Mouse (Mus musculus): Measurements from ENCODE around the gene Cdh23. TPM values are rescaled to one million over a fixed set of nuclear protein-coding genes. Genes with fewer than 3 reads are reported as not detected.
A peak's percentile ranks its signal among the peaks of the same experiment; 100 is the strongest.

Gene Cdh23
- polyA plus RNA-seq, 1 experiment from 2014 or later, result 0.90 TPM

- Histone ChIP-seq H3K4me3 (no peak overlapping the region), H3K4me2 (replicated peaks) (no peak overlapping the region), H3K4me1 (0 out of 2 replicates have a peak, but pooled peaks cover 3% of the 10 kb centered on the region), H3K9me3 (peaks cover 16% of the 10 kb centered on the region), H3K27me3 (no peaks in the 10 kb centered on the region), H3K27ac (no peak overlapping the region), H3K36me3 (no peaks in the 10 kb centered on the region), H3K9ac (no peak overlapping the region)
- 66% methylated on average over 5 of the region's 5 CpGs for WGBS
- no peak for ATAC-seq (ENCODE audit: insufficient number of reproducible peaks, insufficient read depth, low FRiP score, low TSS enrichment)
These were observed 70.2 kb downstream of the Cdh23 start for GRCm38 (mm10) chr10:60626086-60626485.

- no peaks in the 10 kb centered on the region for H3K27me3 ChIP-seq
- no peak overlapping the region for H3K4me2 ChIP-seq (replicated peaks)
- H3K9ac ChIP-seq, result no peak overlapping the region
- ATAC-seq (ENCODE audit: insufficient number of reproducible peaks, insufficient read depth, low FRiP score, low TSS enrichment), result no peak
- H3K27ac ChIP-seq, result no peak overlapping the region
- WGBS, result 65% methylated on average over 3 of the region's 3 CpGs
- peaks cover 16% of the 10 kb centered on the region for H3K9me3 ChIP-seq
- H3K4me1 ChIP-seq, result 0 out of 2 replicates have a peak, but pooled peaks cover 3% of the 10 kb centered on the region
- no peak overlapping the region for H3K4me3 ChIP-seq
- no peaks in the 10 kb centered on the region for H3K36me3 ChIP-seq
These were observed 70.8 kb downstream of the Cdh23 start for GRCm38 (mm10) chr10:60625511-60625910.

GRCm38 (mm10) chr10:60624945-60625344 is 71.3 kb downstream of the Cdh23 start:
- Histone ChIP-seq H3K27ac (no peak overlapping the region), H3K9ac (no peak overlapping the region), H3K27me3 (no peaks in the 10 kb centered on the region), H3K4me2 (replicated peaks) (no peak overlapping the region), H3K4me1 (0 out of 2 replicates have a peak, but pooled peaks cover 3% of the 10 kb centered on the region), H3K36me3 (no peaks in the 10 kb centered on the region), H3K9me3 (peaks cover 12% of the 10 kb centered on the region), H3K4me3 (no peak overlapping the region)
- no peak for ATAC-seq (ENCODE audit: insufficient number of reproducible peaks, insufficient read depth, low FRiP score, low TSS enrichment)
- WGBS, result 55% methylated on average over 3 of the region's 3 CpGs

- H3K27me3 ChIP-seq, result no peaks in the 10 kb centered on the region
- H3K9ac ChIP-seq, result no peak overlapping the region
- 0 out of 2 replicates have a peak, but pooled peaks cover 3% of the 10 kb centered on the region for H3K4me1 ChIP-seq
- 45% methylated on average over 14 of the region's 14 CpGs for WGBS
- peaks cover 6% of the 10 kb centered on the region for H3K9me3 ChIP-seq
- ATAC-seq (ENCODE audit: insufficient number of reproducible peaks, insufficient read depth, low FRiP score, low TSS enrichment), result no peak
- H3K4me2 ChIP-seq (replicated peaks), result no peak overlapping the region
- no peak overlapping the region for H3K4me3 ChIP-seq
- no peak overlapping the region for H3K27ac ChIP-seq
- no peaks in the 10 kb centered on the region for H3K36me3 ChIP-seq
These were observed 72.0 kb downstream of the Cdh23 start for GRCm38 (mm10) chr10:60624217-60624708.

- H3K27ac ChIP-seq, result no peak overlapping the region
- H3K4me2 ChIP-seq (replicated peaks), result no peak overlapping the region
- no peaks in the 10 kb centered on the region for H3K27me3 ChIP-seq
- 74% methylated on average over 12 of the region's 12 CpGs for WGBS
- H3K36me3 ChIP-seq, result no peaks in the 10 kb centered on the region
- no peaks in the 10 kb centered on the region for H3K9me3 ChIP-seq
- H3K9ac ChIP-seq, result no peak overlapping the region
- H3K4me1 ChIP-seq, result 0 out of 2 replicates have a peak, but pooled peaks cover 3% of the 10 kb centered on the region
- H3K4me3 ChIP-seq, result no peak overlapping the region
- no peak for ATAC-seq (ENCODE audit: insufficient number of reproducible peaks, insufficient read depth, low FRiP score, low TSS enrichment)
These were observed 73.5 kb downstream of the Cdh23 start for GRCm38 (mm10) chr10:60622836-60623235.

GRCm38 (mm10) chr10:60621470-60622170 is 74.7 kb downstream of the Cdh23 start:
- Histone ChIP-seq H3K9ac (no peak overlapping the region), H3K36me3 (no peaks in the 10 kb centered on the region), H3K9me3 (no peaks in the 10 kb centered on the region), H3K4me1 (0 out of 2 replicates have a peak, but pooled peaks cover 3% of the 10 kb centered on the region), H3K27me3 (no peaks in the 10 kb centered on the region), H3K27ac (no peak overlapping the region), H3K4me3 (no peak overlapping the region), H3K4me2 (replicated peaks) (no peak overlapping the region)
- 88% methylated on average over 8 of the region's 8 CpGs for WGBS
- ATAC-seq (ENCODE audit: insufficient number of reproducible peaks, insufficient read depth, low FRiP score, low TSS enrichment), result no peak

GRCm38 (mm10) chr10:60615898-60616297 is 80.4 kb downstream of the Cdh23 start:
- H3K27me3 ChIP-seq, result no peaks in the 10 kb centered on the region
- no peaks in the 10 kb centered on the region for H3K9me3 ChIP-seq
- H3K4me1 ChIP-seq, result no peaks in the 10 kb centered on the region
- no peak overlapping the region for H3K4me2 ChIP-seq (replicated peaks)
- H3K4me3 ChIP-seq, result no peak overlapping the region
- 0 out of 2 replicates have a peak, but pooled peaks have one; percentile 47 for ATAC-seq (ENCODE audit: insufficient number of reproducible peaks, insufficient read depth, low FRiP score, low TSS enrichment)
- H3K9ac ChIP-seq, result no peak overlapping the region
- H3K36me3 ChIP-seq, result no peaks in the 10 kb centered on the region
- WGBS, result 66% methylated on average over 5 of the region's 5 CpGs
- H3K27ac ChIP-seq, result no peak overlapping the region

- H3K4me2 ChIP-seq (replicated peaks), result no peak overlapping the region
- no peak overlapping the region for H3K4me3 ChIP-seq
- H3K9me3 ChIP-seq, result no peaks in the 10 kb centered on the region
- WGBS, result 22% methylated on average over 5 of the region's 5 CpGs
- H3K27me3 ChIP-seq, result no peaks in the 10 kb centered on the region
- no peak overlapping the region for H3K9ac ChIP-seq
- ATAC-seq (ENCODE audit: insufficient number of reproducible peaks, insufficient read depth, low FRiP score, low TSS enrichment), result no peak
- no peaks in the 10 kb centered on the region for H3K36me3 ChIP-seq
- H3K27ac ChIP-seq, result no peak overlapping the region
- no peaks in the 10 kb centered on the region for H3K4me1 ChIP-seq
These were observed 83.4 kb downstream of the Cdh23 start for GRCm38 (mm10) chr10:60612893-60613292.

GRCm38 (mm10) chr10:60607166-60607565 is 89.1 kb downstream of the Cdh23 start:
- ATAC-seq (ENCODE audit: insufficient number of reproducible peaks, insufficient read depth, low FRiP score, low TSS enrichment), result no peak

GRCm38 (mm10) chr10:60606661-60607060 is 89.6 kb downstream of the Cdh23 start:
- 0 out of 2 replicates have a peak, but pooled peaks cover 4% of the 10 kb centered on the region for H3K4me1 ChIP-seq
- H3K36me3 ChIP-seq, result no peaks in the 10 kb centered on the region
- ATAC-seq (ENCODE audit: insufficient number of reproducible peaks, insufficient read depth, low FRiP score, low TSS enrichment), result no peak
- no peak overlapping the region for H3K4me3 ChIP-seq
- no peaks in the 10 kb centered on the region for H3K9me3 ChIP-seq
- H3K4me2 ChIP-seq (replicated peaks), result no peak overlapping the region
- H3K9ac ChIP-seq, result no peak overlapping the region
- H3K27me3 ChIP-seq, result no peaks in the 10 kb centered on the region
- H3K27ac ChIP-seq, result no peak overlapping the region
- 93% methylated on average over 6 of the region's 6 CpGs for WGBS

More at GRCm38 (mm10) chr10:60607166-60607565, 89.1 kb downstream of the Cdh23 start:
- WGBS, result 73% methylated on average over 5 of the region's 5 CpGs
- Histone ChIP-seq H3K27ac (no peak overlapping the region), H3K27me3 (no peaks in the 10 kb centered on the region), H3K4me2 (replicated peaks) (no peak overlapping the region), H3K9me3 (no peaks in the 10 kb centered on the region), H3K4me1 (0 out of 2 replicates have a peak, but pooled peaks cover 4% of the 10 kb centered on the region), H3K36me3 (no peaks in the 10 kb centered on the region), H3K4me3 (no peak overlapping the region), H3K9ac (no peak overlapping the region)

- H3K4me3 ChIP-seq, result no peak overlapping the region
- no peaks in the 10 kb centered on the region for H3K9me3 ChIP-seq
- H3K9ac ChIP-seq, result no peak overlapping the region
- 0 out of 2 replicates have a peak, but pooled peaks cover 4% of the 10 kb centered on the region for H3K4me1 ChIP-seq
- no peak overlapping the region for H3K27ac ChIP-seq
- no peak overlapping the region for H3K4me2 ChIP-seq (replicated peaks)
- WGBS, result 85% methylated on average over 11 of the region's 11 CpGs
- H3K27me3 ChIP-seq, result no peaks in the 10 kb centered on the region
- ATAC-seq (ENCODE audit: insufficient number of reproducible peaks, insufficient read depth, low FRiP score, low TSS enrichment), result no peak
- H3K36me3 ChIP-seq, result no peaks in the 10 kb centered on the region
These were observed 94.1 kb downstream of the Cdh23 start for GRCm38 (mm10) chr10:60602235-60602634.

- no peaks in the 10 kb centered on the region for H3K9me3 ChIP-seq
- H3K9ac ChIP-seq, result no peak overlapping the region
- no peak overlapping the region for H3K4me2 ChIP-seq (replicated peaks)
- H3K27me3 ChIP-seq, result no peaks in the 10 kb centered on the region
- no peaks in the 10 kb centered on the region for H3K36me3 ChIP-seq
- H3K4me3 ChIP-seq, result no peak overlapping the region
- no peak overlapping the region for H3K27ac ChIP-seq
- ATAC-seq (ENCODE audit: insufficient number of reproducible peaks, insufficient read depth, low FRiP score, low TSS enrichment), result no peak
- peaks cover 2% of the 10 kb centered on the region; the same call in 1 of the 2 replicates for H3K4me1 ChIP-seq
- WGBS, result 68% methylated on average over 6 of the region's 6 CpGs
These were observed 101.1 kb downstream of the Cdh23 start for GRCm38 (mm10) chr10:60595166-60595565.
